Mouse (Mus musculus) spleen, adult 12 weeks (tissue): Measurements from ENCODE around the gene Large1.
"Not testable (repeated sequence)": the region's sequence is repeated elsewhere in the genome, so short reads cannot be mapped to it uniquely, and the experiment has no call there.

Source experiments
- DNase-seq: peaks from one replicate; pipeline ENCODE4 v3.0.0; 2022; ENCODE audit warnings: low spot score

Gene Large1

DNA sequence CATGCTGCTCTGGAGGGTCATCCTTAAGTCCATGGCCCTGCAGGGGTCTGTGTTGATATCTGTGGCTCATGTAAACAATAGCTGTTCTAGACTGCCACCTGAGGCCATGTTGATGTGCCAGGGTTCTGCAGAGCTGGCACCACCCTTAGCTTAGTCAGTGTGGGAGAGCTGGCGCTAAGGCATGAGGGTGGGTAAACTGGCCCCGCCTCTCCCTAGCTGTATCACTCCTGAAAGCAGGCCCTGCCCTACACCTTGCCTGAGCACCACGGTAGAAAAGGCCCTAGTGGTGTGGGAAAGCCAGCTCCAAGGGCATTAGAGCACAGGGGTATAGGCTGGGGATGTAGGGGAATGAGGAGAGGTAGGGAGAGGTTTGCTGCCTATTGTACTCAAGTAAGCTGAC is 191.3 kb downstream of the Large1 start:
- DNase-seq = no peak

DNA sequence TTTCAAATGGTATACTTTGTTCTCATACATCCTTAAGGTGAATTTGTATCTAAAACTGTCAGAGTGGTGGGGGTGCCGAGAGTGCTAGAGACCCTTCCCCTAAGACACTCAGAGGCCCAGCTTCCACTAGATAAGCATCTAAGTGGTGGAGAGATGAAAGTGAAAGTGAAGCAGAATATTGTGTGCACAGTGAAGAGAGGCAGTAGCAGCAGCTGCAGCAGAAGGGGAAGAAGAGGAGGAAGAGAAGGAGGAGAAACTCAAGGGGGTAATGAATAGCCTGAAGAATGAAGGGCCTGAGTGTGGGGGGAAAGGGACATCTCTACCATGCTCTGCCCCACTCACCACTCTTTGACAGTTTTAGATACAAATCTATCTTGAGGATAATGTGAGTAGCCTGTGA is 191.8 kb downstream of the Large1 start:
- DNase-seq = no peak

DNA sequence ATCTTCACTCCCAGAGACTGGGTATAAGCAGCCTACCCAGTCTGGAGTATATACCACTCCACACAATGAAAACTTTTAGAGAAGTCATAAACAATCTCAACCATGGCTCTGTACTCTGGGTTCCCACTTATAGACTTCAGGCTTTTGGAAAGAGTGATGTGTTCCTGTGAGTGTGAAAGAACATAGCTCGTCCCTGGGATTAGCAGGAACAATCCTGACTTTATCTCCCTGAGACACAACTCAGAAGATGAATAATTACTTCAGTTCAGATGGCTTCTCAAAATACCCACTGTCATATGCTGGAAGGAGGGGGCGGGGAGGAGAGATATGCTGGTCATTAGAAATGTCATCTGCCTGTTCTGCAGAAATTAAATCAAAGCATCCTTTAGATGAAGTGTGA is 192.4 kb downstream of the Large1 start:
- DNase-seq = no peak

DNA sequence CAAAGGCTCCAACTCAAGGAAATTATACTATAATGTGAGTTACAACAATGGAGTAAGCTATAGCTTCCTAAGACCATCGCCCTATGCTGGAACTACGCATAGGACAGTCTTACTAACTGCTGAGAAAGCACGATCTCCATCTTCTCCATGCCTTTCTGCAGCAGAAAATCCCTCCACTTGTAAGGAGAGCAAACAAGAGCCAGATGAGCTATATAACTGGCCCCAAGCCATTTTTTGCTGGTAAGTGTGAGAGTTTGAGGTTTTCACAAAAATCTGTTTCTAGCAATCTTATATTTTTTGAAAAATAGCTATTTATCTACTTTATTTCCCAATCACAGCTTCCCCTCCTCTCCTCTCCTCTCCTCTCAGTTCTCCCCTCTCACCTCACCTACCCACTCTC is 206.1 kb downstream of the Large1 start:
- no peak for DNase-seq

DNA sequence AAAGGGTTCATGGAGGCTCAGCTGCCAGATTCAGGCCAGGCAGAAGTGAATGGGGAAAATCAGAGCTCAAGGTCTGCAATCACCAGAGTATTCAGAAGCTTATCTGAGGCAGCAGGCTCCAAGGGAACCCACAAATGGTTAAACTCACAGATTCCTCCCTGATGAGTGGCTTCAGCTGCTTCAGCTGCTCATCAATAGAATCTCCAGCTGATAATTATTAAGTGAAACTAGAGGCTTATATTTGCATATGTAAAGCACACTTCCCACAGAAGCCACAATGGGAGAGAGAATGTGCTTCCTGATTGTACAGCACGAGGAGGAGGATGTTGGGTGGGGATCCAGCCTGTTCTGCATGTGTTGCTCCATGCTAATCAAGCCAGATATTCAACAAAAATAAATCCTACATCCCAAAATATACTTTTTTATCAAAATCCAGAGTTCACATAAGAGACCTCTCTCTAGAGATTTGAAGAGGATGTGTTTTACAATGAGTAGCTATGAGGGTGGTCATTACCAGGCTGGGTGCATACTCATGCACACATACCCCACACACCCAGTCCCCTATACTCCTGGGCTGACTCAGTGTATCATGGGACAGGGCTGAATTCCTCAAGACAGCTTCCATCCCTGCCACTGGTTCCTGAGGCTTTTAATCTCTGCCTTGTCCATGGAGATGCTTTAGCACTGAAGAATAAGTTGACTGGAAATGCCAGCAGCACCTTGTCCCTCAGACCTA is 210.5 kb downstream of the Large1 start:
- DNase-seq = no peak

DNA sequence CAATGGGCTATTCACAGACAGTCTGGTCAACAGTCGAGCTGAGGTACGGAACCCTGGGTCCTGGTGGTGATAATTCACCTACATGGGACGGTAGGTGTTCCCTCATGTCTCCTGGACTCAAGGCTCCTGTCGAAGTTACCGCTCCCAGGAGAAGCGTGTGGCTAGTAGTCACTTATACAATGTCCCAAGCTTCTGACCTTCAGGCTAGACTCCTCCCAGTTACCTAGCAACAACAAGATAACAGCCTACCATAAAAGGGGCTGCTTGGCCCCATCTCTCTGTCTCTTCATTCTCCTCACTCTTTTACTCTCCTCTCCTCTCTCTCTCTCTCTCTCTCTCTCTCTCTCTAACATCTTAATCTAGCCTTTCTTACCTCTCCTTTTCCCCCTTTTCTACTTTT is 217.9 kb downstream of the Large1 start:
- no peak for DNase-seq

DNA sequence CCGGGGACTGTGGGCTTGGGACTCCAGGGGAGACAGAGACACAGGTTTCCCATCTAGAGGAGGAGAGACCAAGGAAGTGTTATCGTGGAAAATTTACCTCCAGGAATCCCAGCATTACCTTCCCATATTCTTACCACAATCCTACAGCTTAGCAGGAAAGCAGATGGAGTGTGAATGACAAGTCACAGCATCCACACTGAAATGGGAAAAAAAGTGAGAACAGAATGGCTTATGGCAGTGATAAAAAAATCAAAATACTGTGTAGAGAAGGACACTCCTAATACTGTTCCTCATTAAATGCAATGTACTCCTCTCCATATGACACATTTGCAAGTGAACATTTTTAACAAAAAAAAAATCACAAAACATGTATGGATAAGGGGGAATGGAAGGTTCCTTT is 221.3 kb downstream of the Large1 start:
- DNase-seq = no peak

DNA sequence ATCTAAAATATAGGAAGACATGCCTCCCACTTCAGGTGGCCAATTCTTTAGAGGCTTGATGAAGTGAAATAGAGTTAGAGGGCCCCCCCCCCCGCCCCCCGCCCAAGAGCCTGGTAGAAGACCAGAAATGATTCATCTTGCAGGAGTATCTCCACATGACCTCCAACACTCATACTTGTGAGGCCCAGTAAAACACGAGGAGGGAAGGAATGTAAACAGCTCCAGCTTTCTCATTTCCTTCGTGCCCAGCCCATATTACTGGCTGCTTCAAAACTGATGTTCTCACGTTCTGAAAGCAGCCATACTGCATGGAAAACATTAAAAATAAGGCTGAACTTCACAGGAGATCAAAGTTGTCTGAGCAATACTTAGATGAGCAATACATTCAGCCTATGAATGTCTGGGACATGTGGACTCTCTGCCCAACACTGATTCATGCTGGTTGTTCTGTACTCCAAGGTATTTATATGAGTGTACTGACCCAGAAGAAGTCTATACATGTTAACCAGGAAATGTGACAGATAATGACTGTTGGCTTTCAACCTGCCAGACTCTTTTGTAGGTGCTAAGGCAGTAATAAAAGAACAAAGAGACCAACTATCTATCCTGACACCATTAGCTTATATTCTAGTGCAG is 229.4 kb downstream of the Large1 start:
- no peak for DNase-seq

DNA sequence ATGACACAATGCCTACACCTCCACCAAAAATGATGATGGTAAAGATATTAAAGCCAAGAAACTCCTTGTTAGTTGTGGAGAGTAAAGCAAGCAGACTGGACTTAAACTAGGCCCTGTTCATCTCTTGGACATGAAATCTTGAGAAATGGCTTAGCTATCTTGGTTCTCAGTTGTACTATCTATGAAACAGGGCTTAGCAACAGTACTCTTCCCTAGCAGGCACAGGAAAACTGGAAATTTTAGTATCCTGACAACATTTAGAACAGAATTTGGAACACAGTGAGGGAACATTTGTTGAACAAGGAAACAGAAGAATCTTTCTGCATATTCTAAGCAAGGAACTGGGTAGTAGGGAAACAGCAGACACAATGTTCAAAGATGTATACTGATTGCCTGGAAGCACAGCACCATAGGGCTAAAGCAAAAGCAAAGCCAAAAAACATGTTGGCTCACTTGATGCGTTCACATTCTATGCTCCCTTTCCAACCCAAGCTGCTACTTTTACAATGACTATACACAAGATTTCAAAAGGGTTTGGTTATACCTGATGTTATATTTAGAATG is 240.9 kb downstream of the Large1 start:
- no peak for DNase-seq

DNA sequence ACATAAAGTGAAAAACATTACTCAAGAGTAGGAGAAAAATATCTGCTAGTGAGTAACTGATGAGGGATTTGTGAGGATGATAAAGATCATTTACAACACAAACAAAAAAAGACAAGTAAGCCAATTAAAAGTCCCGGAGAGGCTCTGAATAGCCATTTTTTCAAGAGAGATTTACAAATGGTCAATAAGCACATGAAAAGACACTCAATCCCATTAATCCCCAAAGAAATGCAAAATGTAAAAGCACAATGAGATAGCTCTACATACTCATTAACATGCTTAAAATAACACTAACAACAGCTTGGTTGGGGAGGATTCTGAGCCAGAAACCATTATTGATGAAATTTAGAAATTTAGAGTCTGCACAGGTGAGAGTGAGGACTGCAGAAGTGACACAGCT is 249.3 kb downstream of the Large1 start:
- DNase-seq = no peak

DNA sequence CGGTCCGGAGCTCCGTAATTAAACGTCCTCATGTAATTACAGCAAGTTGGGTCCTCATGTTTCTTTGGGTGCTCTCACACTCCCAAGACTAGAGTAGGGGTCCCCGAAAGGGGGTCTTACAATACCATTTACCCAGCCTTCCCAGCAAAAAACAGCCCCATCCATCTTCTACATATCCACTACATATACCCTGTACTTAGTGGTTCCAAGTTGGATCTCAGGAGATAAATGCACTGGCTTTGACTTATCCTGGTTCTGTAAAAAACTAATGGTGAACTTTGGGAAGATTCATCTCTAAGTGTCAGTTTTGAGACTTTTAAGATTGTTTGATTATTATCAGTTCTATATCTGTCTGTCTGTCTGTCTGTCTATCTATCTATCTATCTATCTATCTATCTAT is 252.3 kb downstream of the Large1 start:
- DNase-seq = no peak

DNA sequence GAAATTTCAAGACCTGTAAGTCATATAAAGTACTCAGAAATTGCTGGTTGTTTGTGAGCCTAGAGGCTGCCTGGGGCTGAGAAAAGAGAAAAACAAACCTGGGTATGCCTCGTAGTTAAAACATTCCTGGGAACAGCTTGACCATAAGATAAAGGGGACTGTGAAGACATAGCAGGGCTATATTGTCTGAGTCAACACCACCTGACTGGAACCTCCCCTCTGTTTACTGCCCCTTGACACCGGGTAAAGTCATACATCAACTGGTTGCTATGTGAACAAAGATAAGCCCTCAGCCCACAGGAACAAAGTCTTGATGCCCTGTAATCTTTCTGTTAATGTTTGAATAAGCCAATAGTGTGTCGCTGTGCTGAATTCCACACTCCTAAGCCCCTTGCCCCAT is 252.7 kb downstream of the Large1 start:
- DNase-seq = not testable (repeated sequence)

DNA sequence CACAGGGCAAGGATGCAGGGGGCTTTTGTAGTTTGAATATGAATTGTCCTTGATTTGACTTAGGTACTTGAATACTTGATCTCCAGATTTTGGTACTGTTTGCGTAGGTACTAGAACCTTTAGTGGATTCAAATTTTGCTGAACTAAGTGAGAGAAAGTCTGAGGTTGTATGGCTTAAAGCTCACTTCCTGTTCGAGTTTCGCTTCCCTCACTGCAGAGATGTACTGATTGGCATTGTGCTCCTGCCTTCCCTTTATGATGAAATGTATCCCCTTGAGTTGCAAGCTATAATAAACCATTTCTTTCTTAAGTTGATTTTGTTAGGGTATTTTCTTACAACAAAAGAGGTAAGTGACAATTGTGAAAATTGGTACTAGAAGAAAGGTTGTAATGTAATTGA is 253.8 kb downstream of the Large1 start:
- DNase-seq = no peak

DNA sequence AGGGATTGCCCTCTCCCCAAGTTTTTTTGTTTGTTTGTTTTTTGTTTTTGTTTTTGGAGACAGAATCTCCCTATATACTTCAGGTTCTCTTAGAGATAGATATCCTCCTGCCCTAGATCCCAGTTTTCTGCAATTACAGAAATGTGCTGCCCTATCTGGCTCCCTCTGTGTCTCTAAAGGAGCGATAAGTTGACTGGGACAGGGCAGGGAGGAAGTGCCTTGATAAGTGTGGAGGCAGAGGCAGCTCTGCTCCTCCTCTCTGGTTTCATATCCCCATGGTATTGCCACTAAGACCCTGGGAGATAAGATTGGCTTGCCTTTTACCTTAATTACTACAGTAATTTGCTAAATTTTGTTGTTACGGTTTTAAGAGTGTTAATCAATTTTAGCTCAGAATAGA is 256.4 kb downstream of the Large1 start:
- DNase-seq = no peak

DNA sequence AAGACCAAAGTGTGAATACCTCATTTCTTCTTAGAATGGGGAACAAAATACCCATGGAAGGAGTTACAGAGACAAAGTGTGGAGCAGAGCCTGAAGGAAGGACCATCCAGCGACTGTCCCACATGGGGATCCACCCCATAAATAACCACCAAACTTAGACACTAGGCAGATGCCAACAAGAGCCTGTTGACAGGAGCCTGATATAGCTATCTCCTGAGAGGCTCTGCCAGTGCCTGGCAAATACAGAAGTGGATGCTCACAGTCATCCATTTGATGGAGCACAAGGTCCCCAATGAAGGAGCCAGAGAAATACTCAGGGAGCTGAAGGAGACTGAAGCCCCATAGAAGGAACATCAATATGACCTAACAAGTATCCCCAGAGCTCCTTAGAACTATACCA is 275.6 kb downstream of the Large1 start:
- DNase-seq = not testable (repeated sequence)

DNA sequence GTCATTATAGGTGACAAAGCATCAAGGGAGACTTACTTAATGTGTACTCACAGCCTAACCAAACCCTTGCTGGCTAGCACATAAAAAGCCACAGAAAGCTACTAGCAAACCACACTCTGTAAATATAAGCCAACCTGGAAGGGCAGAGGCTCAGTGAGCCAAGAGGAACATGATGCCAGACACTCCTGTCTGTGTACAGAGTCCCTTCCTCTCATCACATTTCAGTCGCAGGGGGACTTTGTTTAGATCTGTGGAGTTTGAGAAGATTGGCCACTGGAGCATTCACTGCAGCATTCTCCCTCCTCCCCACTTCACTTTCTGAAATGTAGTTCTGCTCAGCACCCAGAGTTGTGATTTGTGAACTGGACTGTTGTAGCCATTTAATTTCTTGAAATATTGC is 291.9 kb downstream of the Large1 start:
- no peak for DNase-seq

DNA sequence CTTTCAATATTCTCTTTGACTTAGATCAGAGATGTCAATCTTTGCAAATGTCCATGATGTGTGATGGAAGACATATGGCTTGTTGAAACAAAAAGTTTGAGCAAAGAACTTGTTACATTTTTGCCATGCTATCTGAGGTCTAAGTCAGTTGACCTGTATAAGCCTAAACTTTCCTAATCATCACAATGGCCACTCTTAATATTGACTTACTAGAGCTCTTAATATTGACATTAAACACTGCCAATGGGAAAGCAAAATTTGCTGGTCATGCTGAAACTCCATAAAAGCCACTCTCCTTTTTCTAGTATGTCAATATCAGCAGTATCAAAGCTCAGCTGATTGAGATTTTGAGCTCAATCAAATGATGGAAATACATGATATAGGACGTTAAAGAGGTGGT is 298.6 kb downstream of the Large1 start:
- no peak for DNase-seq

DNA sequence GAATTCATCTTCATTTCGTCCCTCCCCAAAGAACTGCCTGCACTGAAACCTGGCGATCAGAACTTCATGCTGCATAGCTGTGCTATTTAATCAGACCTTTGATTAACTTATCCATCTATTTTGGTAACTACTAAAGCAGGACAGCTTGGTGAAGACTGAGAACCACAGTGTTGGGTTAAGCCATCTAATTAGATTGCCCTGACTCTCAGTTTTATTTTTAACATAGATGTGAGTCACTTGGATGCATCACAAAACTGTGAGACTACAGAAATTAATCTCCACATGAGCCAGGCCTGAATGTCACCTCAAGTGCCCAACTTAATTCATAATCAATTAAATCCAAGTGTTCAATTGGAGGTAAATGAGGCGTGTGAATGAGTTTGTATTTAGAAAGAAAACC is 299.5 kb downstream of the Large1 start:
- DNase-seq = no peak

DNA sequence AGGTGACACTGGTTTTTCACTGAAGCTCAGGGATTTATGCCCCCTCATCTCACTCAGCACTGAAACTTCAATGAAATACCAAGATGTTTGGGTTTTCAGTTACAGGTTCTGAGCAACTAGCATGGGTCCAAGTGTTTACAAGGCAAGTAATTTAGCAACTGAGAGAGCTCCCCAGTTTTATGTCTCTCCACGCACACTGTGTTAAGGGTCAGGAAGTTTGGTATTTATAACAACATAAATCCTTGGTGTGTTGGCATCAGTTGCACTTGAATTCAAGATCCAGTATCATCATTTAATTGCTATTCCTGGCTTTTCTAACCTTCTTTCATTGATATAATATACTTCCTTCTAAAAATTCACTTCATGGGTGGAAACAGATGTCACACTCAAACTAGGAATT is 300.9 kb downstream of the Large1 start:
- DNase-seq = no peak

DNA sequence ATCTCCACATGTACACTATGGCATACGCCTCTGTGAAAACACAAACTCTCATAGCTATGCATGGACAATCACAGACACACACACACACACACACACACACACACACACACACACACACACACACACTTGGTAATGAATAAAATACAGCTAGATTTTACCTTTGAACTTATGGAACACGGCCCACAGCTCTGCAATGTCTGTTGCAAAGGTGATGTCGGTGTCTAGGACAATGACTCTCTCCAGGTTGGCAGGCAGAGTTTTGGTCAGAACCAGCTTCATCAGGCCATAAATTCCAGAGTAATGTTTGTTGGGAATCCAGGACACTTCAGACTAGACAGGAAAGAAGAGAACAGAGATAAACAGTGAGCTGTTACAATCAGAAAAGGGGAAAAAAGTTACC is 305.2 kb downstream of the Large1 start:
- no peak for DNase-seq

DNA sequence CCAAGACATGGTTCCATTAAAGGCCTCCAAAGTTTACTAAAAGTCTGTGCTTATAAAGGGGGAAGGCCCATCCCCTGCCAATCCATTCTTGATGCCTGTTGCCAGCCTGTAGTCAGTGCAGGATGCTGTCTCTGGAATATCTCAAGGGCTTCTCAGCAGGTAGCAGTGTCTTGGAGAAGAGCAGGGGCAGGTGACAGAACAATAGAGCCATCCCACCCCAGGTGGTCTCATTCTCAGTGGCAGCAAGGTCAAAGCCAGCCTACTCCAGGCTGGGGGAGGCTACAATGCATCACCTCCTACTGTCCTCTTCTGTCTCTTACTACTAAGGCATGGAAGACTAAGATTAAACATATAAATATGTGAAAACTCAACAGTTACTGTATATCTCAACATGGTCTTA is 323.6 kb downstream of the Large1 start:
- DNase-seq = no peak

DNA sequence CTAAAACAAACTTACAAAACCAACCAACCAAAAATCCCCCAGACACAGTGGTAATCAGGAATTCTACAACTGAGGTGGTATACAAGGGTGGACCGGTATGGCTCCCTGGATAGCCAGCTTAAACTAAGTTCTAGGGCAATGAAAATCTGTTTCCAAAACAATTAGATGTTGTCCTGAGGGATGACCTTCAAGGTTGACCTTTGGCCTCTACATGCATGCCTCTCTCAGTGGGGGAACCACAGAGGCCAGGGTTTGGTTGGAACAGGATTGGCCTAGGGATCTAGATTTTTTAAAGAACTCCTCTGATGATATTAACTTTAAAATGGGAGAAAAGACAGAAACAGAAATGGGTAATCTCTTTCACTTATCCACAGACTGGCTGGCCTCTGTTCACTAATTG is 335.1 kb downstream of the Large1 start:
- no peak for DNase-seq

DNA sequence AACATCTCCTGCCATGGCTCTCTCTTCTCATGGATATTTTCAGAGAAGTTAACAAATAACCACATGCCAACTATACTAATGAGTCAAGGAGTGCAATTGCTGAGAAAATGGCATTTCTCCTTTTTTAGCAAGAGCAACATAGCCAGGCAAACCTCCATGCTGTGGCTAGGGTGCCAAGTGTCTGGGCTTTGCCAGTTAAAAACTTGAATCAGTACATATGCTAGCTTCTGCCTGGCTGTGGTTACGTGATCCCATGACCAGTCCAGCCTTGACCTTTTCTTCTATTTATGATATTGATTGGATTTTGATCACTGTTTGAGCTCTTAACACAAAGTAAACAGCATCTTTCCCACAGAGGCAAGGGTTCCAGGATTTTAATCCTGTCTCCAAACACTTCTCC is 335.7 kb downstream of the Large1 start:
- DNase-seq = no peak

DNA sequence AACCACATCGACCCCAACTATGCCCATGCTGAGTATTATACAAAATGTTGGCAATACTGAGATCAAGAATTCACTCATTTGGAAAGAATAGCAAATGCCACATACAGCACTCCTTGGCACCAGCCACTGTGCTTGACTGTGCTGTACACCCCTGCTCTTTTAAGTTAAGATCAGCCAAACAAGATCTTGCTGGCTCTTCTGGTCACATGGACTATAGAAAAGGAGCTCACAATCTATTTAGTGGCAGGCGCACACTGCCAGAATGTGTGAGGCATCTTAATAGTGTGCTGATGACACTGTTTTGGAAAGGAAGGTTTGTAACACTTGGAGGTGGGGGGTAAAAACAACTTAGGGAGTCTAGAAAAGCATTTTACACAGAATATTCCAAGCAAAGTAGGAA is 337.0 kb downstream of the Large1 start:
- DNase-seq = no peak
